Mouse (Mus musculus): ENCODE measurements around the gene Hoxa5.

Hoxa5 gene

DNA sequence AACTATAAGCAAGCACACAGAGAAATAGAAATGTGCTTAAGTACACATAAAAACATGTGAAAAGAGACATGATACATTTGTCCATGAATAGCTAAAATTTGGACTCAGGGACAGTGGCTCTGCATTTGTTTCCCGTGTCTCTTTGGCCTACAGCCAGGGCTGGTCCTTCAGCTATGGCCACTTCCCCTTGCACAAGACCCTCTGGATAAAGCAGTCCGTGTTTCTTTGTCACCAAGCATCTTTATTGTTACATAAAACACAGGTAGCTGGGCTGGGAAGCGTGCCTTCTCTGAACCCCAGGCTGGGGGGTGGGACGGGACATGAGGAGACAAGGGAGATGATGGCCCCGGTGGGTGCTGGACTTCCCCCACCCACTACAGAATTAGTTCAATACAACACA is 9.9 kb upstream of the Hoxa5 start:
- no peak for DNase-seq (ENCODE audit: low read depth)

DNA sequence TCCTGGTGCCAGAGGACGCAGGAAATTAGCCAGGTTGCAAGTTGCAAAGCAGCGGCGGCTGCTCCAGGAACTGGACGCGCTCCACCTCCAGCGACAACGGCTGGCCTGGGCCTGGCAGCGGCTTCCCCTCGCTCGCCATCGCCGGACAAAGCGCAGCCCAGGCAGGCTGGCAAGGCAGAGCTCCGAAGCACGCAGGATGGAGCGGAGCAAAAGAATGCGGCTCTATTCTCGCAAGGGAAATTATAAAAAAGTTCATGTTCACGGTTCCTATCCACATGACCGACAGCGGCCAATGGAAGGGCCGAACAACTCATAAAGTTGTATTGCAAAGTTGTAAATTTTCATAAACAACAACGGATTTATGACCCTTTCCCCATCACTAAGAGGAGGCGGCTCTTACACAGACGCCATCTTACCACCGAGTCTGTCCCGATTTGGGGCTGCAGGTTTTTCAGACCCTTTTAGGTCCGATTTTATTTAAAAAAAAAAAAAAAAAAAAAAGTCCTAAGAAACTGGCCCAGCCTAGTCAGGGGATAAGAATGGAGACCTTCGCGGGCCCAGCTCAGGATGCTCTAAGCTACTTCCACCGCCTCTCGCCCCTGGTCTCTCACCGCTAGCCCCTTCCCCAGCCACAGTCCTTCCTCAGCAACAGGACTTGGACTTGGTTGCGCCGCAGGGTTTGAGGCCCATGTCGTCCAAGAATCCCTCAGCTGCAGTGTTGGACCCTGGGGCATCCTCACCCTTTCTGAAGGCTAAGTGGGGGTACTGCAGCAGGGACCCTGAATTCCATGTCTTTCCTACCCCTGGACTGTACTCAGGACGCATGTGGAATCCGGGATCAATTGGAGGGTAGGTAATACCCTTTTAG is 9.0 kb upstream of the Hoxa5 start, which contains the start of the genes Hoxa3 and Gm28308:
TSS of gene Hoxa3 (minus strand) at position 218 of the 868 bp plus-strand sequence.
TSS of gene Gm28308 (minus strand) at position 221 of the 868 bp plus-strand sequence.
- DNase-seq (ENCODE audit: low read depth), result no peak

DNA sequence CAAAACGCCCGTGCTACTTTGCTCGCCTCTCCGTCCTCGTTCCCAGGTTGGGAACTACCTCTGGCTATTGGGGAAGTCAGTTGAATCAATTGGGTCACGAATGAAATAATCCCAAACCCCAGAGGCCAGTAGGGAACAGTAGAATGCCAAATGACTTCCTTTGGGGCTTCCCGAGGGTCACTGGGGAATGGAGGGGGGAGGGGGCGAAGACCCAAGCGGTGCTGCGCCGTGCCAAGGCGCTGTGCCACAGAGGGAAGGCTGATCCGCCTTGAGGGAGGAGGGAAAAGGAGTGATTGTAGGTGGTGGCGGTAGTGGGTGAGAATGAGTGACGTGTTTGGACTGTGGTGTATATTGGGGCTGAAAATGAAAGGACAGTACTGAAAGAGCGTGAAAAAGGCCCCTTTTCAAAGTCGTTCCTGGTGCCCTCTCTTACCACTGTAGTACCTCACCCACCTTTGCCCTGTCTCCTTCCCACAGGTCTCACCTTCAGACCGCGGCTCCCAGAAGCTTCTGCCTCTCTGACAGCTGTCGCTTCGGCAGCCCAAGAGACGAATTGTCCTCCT is 8.2 kb upstream of the Hoxa5 start:
- DNase-seq (ENCODE audit: low read depth), result peak; percentile 55

DNA sequence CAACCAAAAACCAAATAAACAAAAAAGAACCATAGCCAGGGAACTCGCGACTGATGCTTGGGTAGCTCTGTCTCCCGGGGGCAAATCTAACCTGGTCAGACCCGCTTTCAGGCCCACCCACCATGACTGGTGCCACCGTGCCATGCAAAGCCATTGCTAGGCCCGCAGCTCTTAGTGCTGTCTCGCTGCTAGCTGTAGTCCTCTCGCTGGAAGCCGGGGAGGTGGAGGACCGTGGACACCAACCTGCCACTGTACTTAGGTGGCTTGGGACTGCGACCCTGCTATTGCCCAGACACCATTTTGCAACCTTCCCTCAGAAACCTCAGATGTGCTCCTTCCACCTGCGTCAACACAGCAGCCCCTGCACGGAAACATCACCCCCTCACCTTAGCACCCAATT is 7.6 kb upstream of the Hoxa5 start:
- DNase-seq (ENCODE audit: low read depth), result peak; percentile 35

DNA sequence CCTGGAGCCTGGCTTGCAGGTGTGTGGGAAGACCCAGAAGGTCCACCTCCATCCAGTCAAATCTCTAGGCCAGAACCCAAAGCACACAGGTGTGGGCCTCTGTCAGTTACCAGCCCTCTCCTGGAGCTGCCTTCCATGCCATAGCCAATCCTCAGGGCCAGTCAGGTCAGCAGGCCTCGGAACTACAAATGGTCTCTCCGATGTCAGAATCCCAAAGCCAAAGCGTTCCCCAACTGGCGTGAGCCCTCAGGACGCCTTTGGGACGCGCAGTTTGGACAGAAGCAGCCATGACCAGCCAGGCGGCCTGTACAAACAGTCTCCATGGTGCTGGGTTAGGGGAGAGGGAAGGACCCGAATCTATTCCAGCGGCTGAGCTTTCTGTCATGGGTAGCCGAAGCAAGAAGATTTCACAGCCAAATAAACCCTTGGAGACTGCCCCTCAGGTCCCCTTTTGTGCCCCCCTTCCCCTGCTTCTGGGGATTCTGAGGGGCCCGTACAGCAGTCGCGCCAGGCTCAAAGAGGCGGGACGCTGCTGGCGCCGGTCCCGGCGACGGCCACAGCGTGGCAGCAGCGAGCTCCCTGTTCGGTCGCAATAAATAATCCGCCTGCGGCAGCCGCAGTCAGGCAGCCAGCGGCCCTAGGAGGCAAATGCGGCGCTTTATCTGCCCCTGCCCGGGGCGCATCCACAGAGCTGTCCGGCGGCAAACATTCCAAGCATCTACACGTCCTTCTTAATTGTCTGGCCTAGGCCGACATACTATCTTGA is 7.0 kb upstream of the Hoxa5 start:
- DNase-seq (ENCODE audit: low read depth), result peak; percentile 75

DNA sequence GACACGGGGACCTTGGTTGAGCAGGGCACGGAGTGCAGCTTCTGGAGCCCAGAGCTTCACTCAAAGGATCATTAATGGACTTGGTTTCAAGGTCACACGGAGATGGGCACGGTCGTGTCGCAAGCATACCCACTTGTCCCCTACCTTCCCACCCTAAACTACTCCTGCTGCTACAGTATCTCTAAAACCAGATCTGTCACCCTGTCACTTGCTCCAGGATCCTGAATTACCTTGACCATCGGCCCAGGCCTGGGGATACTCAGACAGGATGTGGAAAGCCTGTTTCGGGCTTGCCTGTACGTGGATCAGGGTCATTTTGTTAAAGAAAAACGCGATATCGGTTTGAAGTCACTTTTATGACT is 5.3 kb upstream of the Hoxa5 start:
- DNase-seq (ENCODE audit: low read depth), result no peak

DNA sequence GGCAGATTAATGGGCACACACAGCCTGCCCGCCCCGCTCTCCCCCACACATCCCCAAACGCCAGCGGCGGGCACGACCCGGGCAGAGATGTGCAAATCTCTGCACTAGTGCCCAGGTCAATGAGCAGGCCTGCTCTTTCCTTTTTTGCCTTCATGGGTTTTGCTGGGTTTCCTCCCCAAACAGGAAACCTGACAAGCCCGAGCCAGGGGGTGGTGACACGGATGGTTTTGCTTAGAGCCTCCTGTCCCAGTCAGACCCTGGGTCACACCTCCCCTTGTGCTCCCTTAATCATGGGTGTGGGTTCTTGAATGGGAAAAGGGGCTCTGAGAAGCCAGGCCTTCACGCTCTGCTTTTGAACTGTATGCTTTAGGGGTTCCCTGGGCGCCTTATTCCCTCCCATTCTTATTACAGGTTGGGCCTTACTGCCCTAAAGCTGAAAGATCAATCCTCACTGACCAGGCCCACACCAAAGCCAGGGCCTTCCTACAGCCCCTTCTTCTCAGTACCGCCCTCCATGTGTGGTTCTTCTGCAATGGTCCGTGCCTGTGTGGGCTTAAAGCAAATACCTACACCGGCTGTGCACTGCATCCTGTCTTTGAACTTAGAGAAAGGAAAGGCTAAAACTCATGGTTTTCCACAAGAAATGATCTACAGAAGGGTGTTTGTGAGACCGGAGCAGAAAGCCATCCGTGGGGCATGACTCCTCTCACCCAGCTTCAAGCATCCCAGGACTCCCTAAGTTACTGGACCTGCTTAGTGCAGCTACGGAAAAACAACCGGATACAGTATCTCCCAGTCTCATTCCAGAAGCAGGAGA is 4.7 kb upstream of the Hoxa5 start:
- DNase-seq (ENCODE audit: low read depth), result peak; percentile 10

DNA sequence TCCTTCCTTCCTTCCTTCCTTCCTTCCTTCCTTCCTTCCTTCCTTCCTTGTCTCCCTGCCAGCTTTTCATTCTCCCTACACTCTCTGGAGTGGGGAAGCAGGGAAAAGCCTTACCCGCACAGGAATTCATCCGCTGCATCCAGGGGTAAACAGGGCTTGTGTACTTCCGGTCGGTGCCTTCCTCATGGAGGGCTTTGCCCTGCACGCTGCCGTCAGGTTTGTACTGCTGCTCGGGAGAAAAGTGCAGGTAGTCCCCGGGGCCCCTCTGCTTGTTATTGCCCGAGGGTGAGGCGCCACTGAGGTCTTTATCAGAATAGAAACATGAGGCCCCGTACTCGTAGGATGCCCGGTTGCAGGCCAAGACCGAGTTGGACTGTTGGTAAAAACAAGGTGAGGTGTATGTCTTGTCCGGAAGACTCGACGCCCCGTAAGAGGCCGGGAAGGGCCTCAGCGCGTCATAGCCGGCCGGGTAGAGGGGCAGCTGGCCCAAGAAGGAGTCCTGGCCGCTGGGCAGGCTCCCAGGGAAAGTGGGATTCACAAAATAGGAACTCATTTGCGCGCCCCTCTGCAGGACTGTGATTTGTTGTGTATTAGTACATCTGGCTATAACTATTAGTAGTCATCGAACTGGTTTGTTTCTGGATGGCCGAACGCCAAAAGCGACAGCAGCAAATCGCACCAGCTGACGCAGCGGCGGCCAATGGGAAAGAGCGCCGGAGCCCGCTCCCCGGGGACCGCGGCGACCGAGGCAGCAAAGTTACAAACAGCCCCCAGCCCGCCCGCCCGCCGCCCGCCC is 3.9 kb upstream of the Hoxa5 start, which contains the start of gene Hoxa6:
TSS of gene Hoxa6 (minus strand) at position 651 of the 796 bp plus-strand sequence.
- DNase-seq (ENCODE audit: low read depth), result no peak

DNA sequence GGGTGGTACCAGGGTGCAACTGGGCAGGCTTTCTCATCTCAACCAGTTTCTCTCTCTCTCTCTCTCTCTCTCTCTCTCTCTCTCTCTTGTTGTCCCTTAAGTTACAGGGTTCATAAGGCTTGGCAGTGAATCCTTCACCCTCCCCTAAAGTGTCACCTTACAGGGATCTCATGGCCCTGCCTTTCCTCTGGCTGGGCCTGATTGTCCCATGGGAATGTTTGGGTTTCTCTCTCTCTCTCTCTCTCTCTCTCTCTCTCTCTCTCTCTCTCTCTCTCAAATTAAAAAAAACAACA is 3.2 kb upstream of the Hoxa5 start:
- no peak for DNase-seq (ENCODE audit: low read depth)

DNA sequence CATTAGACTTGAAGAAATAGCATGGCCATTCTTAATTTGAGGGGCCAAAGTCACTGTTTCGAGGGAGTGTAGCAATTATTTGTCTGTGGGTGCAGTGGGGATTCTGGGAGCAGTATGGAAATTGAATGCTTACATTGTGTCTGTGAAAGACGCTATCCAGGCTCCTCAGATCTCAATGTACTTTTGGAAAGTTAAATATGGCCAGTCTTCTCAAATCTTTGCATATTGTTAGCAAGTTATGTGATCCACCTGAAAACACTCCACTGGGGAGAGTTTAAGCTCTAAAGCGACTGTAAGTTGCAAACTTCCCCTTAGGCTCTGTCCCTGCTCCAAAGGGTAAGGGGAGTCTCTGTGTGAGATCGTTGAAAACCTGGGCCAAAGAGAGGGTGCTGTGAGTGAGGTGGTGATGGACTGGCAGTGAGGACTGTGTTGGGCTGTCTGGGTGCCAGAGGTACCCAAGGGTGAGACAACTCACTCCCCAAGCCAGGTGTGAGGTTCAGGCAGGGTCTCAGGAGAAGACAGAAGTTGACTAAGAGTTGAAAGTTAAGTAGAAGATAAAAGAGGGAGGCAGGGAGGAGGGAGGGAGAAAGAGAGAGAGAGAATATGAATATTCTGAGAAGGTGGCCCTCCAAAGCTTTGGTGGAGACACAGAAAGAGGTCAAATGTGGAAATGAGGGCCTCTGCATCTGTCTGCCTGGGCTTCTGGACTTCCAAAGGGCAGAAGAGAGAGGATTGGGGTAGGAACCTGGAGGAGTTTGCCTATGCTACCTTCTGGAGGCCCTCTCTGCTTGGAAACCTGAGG is 2.7 kb upstream of the Hoxa5 start:
- DNase-seq (ENCODE audit: low read depth), result no peak

DNA sequence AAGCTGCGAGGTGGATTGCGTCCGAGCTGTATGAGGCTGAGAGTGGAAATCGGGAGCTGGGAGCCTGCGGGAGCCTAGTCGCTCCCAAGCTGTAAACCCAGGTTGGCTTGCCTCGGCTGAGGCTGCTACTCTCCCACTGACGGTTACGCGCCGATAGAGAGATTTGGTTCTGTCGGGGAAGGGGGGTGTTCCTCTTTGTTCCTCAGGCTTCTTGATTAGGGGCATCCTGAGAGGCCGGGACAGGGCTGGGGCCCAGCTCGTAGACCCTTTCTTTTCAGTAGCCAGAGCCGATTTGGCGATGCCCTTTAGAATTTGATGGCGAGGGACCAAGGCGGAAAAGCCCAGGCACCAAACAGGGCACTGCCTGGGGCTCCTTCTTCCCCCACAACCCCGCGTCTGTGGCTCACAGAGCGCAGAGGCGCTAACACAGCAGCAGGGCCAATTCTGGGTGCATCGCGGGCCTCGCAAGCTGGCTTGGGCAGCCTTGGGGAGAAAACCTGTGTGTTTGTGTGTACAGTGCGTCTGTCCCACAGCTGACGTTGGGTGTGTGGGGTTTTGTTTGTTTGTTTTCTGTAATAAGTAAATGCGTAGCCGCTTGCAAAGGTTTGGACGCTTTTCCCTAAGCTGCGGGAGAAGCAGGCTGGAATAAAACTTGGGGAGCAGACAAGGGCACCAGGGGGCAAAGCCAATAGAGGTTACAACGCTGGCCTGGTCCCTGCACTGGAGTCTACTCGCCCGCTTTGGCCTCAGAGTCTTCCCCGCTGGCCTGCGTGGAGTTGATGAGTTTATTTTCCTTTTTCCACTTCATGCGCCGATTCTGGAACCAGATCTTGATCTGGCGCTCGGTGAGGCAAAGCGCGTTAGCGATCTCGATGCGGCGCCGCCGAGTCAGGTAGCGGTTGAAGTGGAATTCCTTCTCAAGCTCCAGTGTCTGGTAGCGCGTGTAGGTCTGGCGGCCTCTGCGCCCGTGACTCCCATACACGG is 1.5 kb upstream of the Hoxa5 start:
- no peak for DNase-seq (ENCODE audit: low read depth)

DNA sequence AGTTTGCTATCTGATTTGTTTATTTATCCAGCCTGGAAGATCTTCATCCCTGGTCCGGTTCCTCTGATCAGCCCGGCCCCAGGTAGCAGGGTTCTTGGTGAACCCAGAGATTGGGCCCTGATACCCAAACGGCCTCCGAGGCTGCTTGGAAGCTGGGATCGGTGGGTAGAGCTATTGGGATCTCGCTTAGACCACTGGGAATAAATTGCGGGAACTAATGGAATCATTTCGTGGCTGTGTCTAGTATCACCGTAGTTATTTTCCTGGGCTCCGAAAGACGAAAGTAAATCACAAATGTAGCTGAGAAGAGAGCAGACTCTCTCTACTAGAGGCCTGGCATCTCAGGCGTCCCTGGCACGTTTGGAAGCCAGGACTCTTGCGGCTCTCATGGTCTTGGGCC is 834 bp upstream of the Hoxa5 start:
- DNase-seq (ENCODE audit: low read depth), result no peak

DNA sequence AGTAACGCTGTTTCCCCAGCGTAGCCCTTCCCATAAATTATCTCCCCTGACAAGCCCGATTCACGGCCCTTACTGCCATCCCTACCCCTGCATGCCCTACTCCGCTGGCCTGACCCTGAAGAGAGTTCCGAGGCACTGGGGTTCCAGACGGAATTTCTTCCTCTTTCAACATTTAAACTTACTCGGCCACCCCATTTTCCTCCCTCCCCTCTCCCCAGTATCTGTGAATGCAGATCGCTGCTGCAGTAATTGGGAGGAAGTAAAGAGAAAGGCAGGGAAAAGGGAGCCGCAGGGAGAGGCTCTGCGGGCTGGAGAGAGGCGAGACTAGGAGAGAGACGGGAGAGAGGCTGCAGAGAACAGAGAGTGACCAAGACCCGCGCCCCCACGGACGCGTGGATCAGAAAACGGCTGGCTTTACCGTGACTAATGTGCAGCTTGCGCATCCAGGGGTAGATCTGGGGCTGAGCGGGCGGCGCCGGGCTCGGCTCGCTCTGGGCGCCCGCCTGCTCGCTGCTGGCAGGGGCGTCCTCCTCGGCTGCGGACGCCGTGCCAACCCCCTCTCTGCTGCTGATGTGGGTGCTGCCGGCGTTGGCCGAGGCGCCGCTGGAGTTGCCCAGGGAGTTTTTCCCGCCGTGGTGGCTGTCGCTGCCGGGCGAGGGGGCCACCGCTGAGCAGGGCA is 877 bp downstream of the Hoxa5 start:
- no peak for DNase-seq (ENCODE audit: low read depth)

DNA sequence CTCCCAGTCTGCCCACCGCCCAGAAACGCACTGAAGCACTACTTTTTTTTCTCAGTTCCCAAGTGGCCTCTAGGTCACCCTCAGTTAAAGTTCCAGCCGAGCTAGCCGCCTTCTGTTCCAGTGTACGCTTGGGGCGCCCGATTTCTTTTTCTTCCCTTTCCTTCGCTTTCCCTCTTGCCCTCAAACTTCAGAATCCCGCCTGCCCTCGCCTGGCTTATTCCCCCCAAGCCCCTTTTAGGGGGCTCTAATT is 1.3 kb downstream of the Hoxa5 start:
- no peak for DNase-seq (ENCODE audit: low read depth)

DNA sequence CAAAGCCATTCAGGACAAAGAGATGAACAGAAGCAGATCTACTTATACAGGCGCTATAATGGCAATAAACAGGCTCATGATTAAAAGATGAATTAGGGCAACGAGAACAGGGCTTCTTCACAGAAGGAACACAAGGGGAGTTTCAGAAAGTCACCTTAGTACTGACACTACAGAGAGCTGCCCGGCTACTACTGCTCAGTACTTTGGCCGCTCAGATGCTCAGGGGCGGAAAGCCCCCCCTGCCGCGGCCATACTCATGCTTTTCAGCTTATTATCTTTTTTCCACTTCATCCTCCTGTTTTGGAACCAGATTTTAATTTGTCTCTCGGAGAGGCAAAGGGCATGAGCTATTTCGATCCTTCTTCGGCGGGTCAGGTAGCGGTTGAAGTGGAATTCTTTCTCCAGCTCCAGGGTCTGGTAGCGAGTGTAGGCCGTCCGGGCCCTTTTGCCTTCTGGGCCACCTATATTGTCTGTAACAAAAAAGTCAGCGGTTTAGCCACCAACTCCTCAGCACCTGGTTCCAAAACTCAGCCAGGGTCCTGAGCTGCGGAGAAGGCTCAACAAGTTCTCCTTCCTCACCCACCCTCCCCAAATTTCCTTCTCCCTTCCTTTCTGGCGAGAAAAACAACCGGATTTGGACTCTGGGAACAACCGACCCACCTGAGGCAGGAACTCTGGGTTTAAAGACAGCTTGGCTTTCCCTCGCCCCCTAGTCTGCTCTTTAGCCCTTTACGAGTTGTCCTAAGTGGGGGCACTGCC is 1.8 kb downstream of the Hoxa5 start:
- no peak for DNase-seq (ENCODE audit: low read depth)

DNA sequence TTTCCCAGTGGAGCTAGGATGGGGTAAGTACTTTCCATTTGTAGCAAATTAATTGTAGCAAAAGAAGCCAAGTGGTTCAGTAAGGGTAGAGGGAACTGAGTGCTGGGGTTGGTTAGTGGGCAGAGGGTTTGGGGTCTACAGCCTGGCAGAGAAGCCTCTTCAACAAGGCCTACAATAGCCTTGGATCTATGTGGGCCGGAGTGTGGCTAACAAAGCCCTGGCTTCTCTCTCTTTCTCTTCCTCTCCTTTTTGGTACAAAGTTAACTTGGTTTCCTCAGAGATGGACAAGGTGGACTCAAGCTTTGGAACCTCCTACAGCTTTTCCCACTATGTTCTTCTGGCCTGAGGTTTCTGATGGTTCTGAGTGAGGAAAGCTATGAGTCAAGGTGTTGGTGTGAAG is 3.1 kb downstream of the Hoxa5 start:
- no peak for DNase-seq (ENCODE audit: low read depth)

DNA sequence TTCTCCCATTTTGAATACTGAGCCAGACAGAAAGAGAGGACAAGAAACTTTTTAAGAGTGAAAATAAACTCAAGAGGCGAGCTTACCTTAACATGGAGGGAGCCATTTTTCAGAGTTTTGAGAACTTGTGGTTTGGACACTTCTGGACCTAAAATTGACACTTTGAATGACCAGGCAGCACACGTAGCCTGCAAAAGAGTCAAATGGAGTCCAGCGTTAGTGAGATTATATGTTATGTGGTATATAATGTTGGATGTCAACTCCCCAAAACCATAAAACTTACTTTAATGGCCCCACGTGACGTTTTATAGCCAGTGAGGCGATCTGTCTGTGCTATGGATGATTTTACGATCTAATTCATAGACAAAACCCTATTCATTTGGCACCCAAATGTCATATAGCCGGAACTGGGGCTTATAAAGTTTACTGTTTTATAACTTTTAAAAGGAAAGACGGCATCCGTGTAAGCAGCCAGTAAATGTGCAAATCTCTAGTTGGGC is 3.6 kb downstream of the Hoxa5 start:
- no peak for DNase-seq (ENCODE audit: low read depth)
